Mouse (Mus musculus) small intestine, adult 2 months (tissue): ENCODE measurements around the gene Hoga1. TPM values are rescaled to one million over a fixed set of nuclear protein-coding genes. Genes with fewer than 3 reads are reported as not detected.

Source experiments
- H3K27ac ChIP-seq: fragments of 200-500 bp; 2 replicates; pipeline ENCODE4 v1.5.1; 2012; ENCODE audit warnings: low read depth, low read length, control low read depth, inconsistent platforms; ENCODE audit not compliant: insufficient read depth
- H3K27me3 ChIP-seq: fragments of 200-500 bp; 2 replicates; pipeline ENCODE4 v1.6.1; 2012; ENCODE audit warnings: mild to moderate bottlenecking, moderate library complexity, low read length, inconsistent platforms; ENCODE audit not compliant: control insufficient read depth, insufficient read depth
- H3K36me3 ChIP-seq: fragments of 200-500 bp; 2 replicates; pipeline ENCODE4 v1.6.1; 2012; ENCODE audit warnings: mild to moderate bottlenecking, low read length, control low read depth, inconsistent platforms; ENCODE audit not compliant: control insufficient read depth, insufficient read depth
- H3K4me1 ChIP-seq: fragments of 200-500 bp; 2 replicates; pipeline ENCODE4 v1.6.1; 2012; ENCODE audit warnings: low read length, inconsistent platforms, mixed read lengths; ENCODE audit not compliant: control insufficient read depth, insufficient read depth, insufficient read length
- H3K4me3 ChIP-seq: fragments of 200-500 bp; 2 replicates; pipeline ENCODE4 v1.5.1; 2012; ENCODE audit warnings: low read depth, mild to moderate bottlenecking, control low read depth, inconsistent platforms, low read length, moderate library complexity
- CTCF ChIP-seq: fragments of 200-500 bp; IDR thresholded peaks from 2 replicates; pipeline ENCODE4 v1.5.1; 2012; ENCODE audit warnings: low read depth, mild to moderate bottlenecking, control low read depth, inconsistent platforms, low read length, moderate library complexity, mixed read lengths; ENCODE audit not compliant: insufficient replicate concordance, insufficient read length; ENCODE audit errors: extremely low read depth
- POLR2A ChIP-seq: fragments of 200-500 bp; IDR thresholded peaks from 2 replicates; pipeline ENCODE4 v1.6.1; 2012; ENCODE audit warnings: low read depth, mild to moderate bottlenecking, control low read depth, inconsistent platforms, low read length, moderate library complexity
- WGBS: fragments of 180-500 bp; shearing (Covaris S2); methylation state at CpG from one replicate; pipeline ENCODE4 v1.1.7; 2018; 5-methylcytosine and 5-hydroxymethylcytosine counted together
- polyA plus RNA-seq: library from polyadenylated mRNA; depleted of rRNA; stranded (reverse); fragments of >200 nt; gene quantifications from 2 replicates; pipeline ENCODE4 v1.2.3, GENCODE M21; 2012

Hoga1 gene
- polyA plus RNA-seq, 1 experiment, result 2.2 TPM

- 87% methylated on average over 2 of the region's 2 CpGs for WGBS
- H3K27me3 ChIP-seq, result no peaks in the 10 kb centered on the region
- no peaks in the 10 kb centered on the region for H3K36me3 ChIP-seq
- no peak overlapping the region for H3K27ac ChIP-seq
- no peak overlapping the region for H3K4me3 ChIP-seq
- TF ChIP-seq CTCF (no peak), POLR2A (no peak)
- H3K4me1 ChIP-seq, result peaks cover 2% of the 10 kb centered on the region; the same call in 1 of the 2 replicates
Measured at GRCm38 (mm10) chr19:42022542-42022848, 22.9 kb upstream of the Hoga1 start.

- 5% methylated on average over 5 of the region's 5 CpGs for WGBS
- no peak overlapping the region for H3K4me3 ChIP-seq
- no peak overlapping the region for H3K27ac ChIP-seq
- H3K36me3 ChIP-seq, result no peaks in the 10 kb centered on the region
- no peaks in the 10 kb centered on the region for H3K27me3 ChIP-seq
- no peaks in the 10 kb centered on the region; the same call in 1 of the 2 replicates for H3K4me1 ChIP-seq
- TF ChIP-seq POLR2A (no peak), CTCF (peak; percentile 94)
Measured at GRCm38 (mm10) chr19:42026158-42026557, 19.3 kb upstream of the Hoga1 start.

GRCm38 (mm10) chr19:42031112-42031511 is 14.3 kb upstream of the Hoga1 start:
- peaks cover 4% of the 10 kb centered on the region; the same call in 1 of the 2 replicates for H3K36me3 ChIP-seq
- H3K27me3 ChIP-seq, result no peaks in the 10 kb centered on the region
- H3K4me1 ChIP-seq, result no peaks in the 10 kb centered on the region; the same call in 1 of the 2 replicates
- 86% methylated on average over 5 of the region's 5 CpGs for WGBS
- TF ChIP-seq CTCF, result no peak
- no peak overlapping the region for H3K4me3 ChIP-seq
- no peak overlapping the region for H3K27ac ChIP-seq

GRCm38 (mm10) chr19:42033611-42034010 is 11.8 kb upstream of the Hoga1 start:
- 93% methylated on average over 14 of the region's 14 CpGs for WGBS
- Histone ChIP-seq H3K36me3 (peaks cover 4% of the 10 kb centered on the region; the same call in 1 of the 2 replicates), H3K4me1 (no peaks in the 10 kb centered on the region; the same call in 1 of the 2 replicates), H3K27ac (no peak overlapping the region), H3K27me3 (no peaks in the 10 kb centered on the region), H3K4me3 (no peak overlapping the region)
- TF ChIP-seq POLR2A (no peak), CTCF (no peak)

- Histone ChIP-seq H3K4me1 (no peaks in the 10 kb centered on the region; the same call in 1 of the 2 replicates), H3K36me3 (peaks cover 4% of the 10 kb centered on the region; the same call in 1 of the 2 replicates), H3K27ac (no peak overlapping the region), H3K27me3 (no peaks in the 10 kb centered on the region), H3K4me3 (no peak overlapping the region)
- WGBS, result 80% methylated on average over 9 of the region's 9 CpGs
- TF ChIP-seq POLR2A, result no peak
- TF ChIP-seq CTCF, result no peak
Measured at GRCm38 (mm10) chr19:42034146-42034775, 11.1 kb upstream of the Hoga1 start.

- WGBS, result 58% methylated on average over 11 of the region's 11 CpGs
- Histone ChIP-seq H3K4me3 (no peak overlapping the region), H3K27me3 (no peaks in the 10 kb centered on the region), H3K27ac (no peak overlapping the region), H3K4me1 (no peaks in the 10 kb centered on the region; the same call in 1 of the 2 replicates), H3K36me3 (peaks cover 4% of the 10 kb centered on the region; the same call in 1 of the 2 replicates)
- no peak for TF ChIP-seq CTCF
- no peak for TF ChIP-seq POLR2A
Measured at GRCm38 (mm10) chr19:42034881-42035455, 10.4 kb upstream of the Hoga1 start.

- peaks cover 4% of the 10 kb centered on the region; the same call in 1 of the 2 replicates for H3K36me3 ChIP-seq
- TF ChIP-seq POLR2A (peak; percentile 29; the same call in 1 of the 2 replicates), CTCF (peak; percentile 88)
- no peaks in the 10 kb centered on the region for H3K27me3 ChIP-seq
- H3K27ac ChIP-seq, result no peak within 1 kb of the TSS
- no peaks in the 10 kb centered on the region; the same call in 1 of the 2 replicates for H3K4me1 ChIP-seq
- H3K4me3 ChIP-seq, result no peak within 1 kb of the TSS
- 61% methylated on average over 19 of the region's 19 CpGs for WGBS
Measured at GRCm38 (mm10) chr19:42035456-42036248, 9.8 kb upstream of the Hoga1 start, which contains the start of gene Ankrd2. TSS of gene Ankrd2 (plus strand) at chr19:42036000.
